Mouse (Mus musculus) intestine, embryonic 14.5 days (tissue): ENCODE measurements around the gene 9130204L05Rik. TPM values are rescaled to one million over a fixed set of nuclear protein-coding genes. Genes with fewer than 3 reads are reported as not detected.

ENCODE experiments used
- ATAC-seq: fragments of 200-750 bp; cut with Nextera tagmentation; replicated peaks from 2 replicates; pipeline ENCODE4 v1.8.0; 2017; ENCODE audit warnings: low read depth, moderate number of reproducible peaks, moderate TSS enrichment, moderate library complexity; ENCODE audit not compliant: low FRiP score, low TSS enrichment
- DNase-seq: peaks from one replicate; pipeline ENCODE4 v3.0.0-alpha.2; 2018; ENCODE audit warnings: low spot score
- H3K27ac ChIP-seq: fragments of 300-500 bp; sonication (generic); 2 replicates; pipeline ENCODE4 v1.5.1; 2014; ENCODE audit warnings: low read depth, mild to moderate bottlenecking, control low read depth
- H3K27me3 ChIP-seq: fragments of 300-500 bp; sonication (generic); replicated peaks from 2 replicates; pipeline ENCODE4 v1.6.1; 2014; ENCODE audit warnings: low read length, control low read depth; ENCODE audit not compliant: control insufficient read depth, insufficient read depth
- H3K36me3 ChIP-seq: fragments of 300-500 bp; sonication (generic); 2 replicates; pipeline ENCODE4 v1.6.1; 2014; ENCODE audit warnings: low read length, control low read depth; ENCODE audit not compliant: control insufficient read depth, insufficient read depth
- H3K4me1 ChIP-seq: fragments of 300-500 bp; sonication (generic); replicated peaks from 2 replicates; pipeline ENCODE4 v1.6.1; 2014; ENCODE audit warnings: low read length, control low read depth, mixed read lengths; ENCODE audit not compliant: control insufficient read depth, insufficient read depth
- H3K4me2 ChIP-seq: fragments of 300-500 bp; sonication (generic); 2 replicates; pipeline ENCODE4 v1.6.1; 2014; ENCODE audit warnings: low read length
- H3K4me3 ChIP-seq: fragments of 300-500 bp; sonication (generic); 2 replicates; pipeline ENCODE4 v1.5.1; 2014; ENCODE audit warnings: low read depth, low read length, control low read depth, mixed read lengths
- H3K9ac ChIP-seq: fragments of 300-500 bp; sonication (generic); 2 replicates; pipeline ENCODE4 v1.6.1; 2014; ENCODE audit warnings: mild to moderate bottlenecking, low read length
- H3K9me3 ChIP-seq: fragments of 300-500 bp; sonication (generic); 2 replicates; pipeline ENCODE4 v1.6.1; 2016; ENCODE audit warnings: low read length, control low read depth; ENCODE audit not compliant: control insufficient read depth
- WGBS: fragments of 180-500 bp; shearing (Covaris S2); extraction: QIAGEN DNeasy Blood & Tissue Kit; methylation state at CpG from one replicate; pipeline ENCODE4 v1.1.7; 2014; 5-methylcytosine and 5-hydroxymethylcytosine counted together
- polyA plus RNA-seq: library from polyadenylated mRNA; unstranded; fragments of >200 nt; fragmentation: Nextera tagmentation; extraction: Ambion mirVana; gene quantifications from 2 replicates; pipeline ENCODE4 v1.2.1, GENCODE M21; 2014

9130204L05Rik gene
- not detected in 2 replicates for polyA plus RNA-seq

DNA sequence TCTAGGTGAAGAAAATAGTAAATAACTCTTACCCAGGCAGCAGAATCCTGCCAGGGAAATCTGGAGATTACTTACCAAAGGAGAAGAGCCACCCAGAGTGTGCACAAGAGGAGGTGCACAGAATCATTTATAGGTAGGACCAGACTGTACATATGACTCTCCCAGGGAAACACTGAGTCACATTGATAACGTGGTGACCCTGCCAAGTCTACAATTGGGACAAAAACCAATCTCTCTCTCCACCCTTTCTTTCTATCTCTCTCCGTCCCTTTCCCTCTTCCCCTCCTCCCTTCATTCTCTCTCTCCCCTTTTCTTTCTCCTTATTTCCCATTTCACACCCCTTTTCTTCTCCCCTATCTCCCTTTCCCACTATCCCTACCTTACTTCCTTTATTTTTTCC is at the start of gene 9130204L05Rik:
TSS of gene 9130204L05Rik (minus strand) at position 101 of the 400 bp plus-strand sequence.
- H3K9ac ChIP-seq: no peak within 1 kb of the TSS
- H3K27ac ChIP-seq: no peak within 1 kb of the TSS
- H3K4me2 ChIP-seq: no peak within 1 kb of the TSS
- no peaks in the 10 kb centered on the region for H3K36me3 ChIP-seq
- no peak for ATAC-seq
- H3K4me3 ChIP-seq: no peak within 1 kb of the TSS
- no peaks in the 10 kb centered on the region for H3K27me3 ChIP-seq
- 62% methylated on average over 2 of the region's 2 CpGs for WGBS
- no peaks in the 10 kb centered on the region for H3K9me3 ChIP-seq
- DNase-seq: no peak
- no peaks in the 10 kb centered on the region for H3K4me1 ChIP-seq

- Histone ChIP-seq H3K27ac (no peak overlapping the region), H3K4me1 (no peaks in the 10 kb centered on the region), H3K27me3 (no peaks in the 10 kb centered on the region), H3K36me3 (no peaks in the 10 kb centered on the region), H3K9me3 (no peaks in the 10 kb centered on the region), H3K4me3 (no peak overlapping the region), H3K4me2 (no peak overlapping the region), H3K9ac (no peak overlapping the region)
- DNase-seq: no peak
- no peak for ATAC-seq
Observed at GRCm38 (mm10) chr3:91108696-91109095, 18.1 kb upstream of the 9130204L05Rik start.

DNA sequence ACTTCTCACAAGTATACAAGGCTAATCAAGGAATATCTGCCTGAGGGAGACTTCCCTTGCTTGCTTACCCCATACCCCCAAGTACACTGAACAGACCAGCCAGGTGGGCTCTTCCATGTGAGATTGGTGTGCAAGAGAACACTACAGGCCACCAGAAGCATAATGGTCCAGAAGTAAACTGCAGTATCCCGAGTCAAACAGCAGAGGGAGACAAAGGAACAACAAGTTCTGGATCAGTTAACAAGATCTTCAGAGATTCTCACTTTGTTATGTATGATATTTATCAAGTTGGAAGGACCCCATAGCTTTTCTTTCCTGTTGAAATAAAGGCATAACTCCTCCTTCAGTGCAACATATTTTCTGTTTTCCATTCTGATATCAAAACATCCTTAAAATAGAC is 31.4 kb downstream of the 9130204L05Rik start:
- no peak for DNase-seq
- H3K27me3 ChIP-seq: no peaks in the 10 kb centered on the region
- 7% methylated on average over 1 of the region's 1 CpGs for WGBS
- H3K9me3 ChIP-seq: no peaks in the 10 kb centered on the region
- no peak overlapping the region for H3K4me2 ChIP-seq
- H3K4me3 ChIP-seq: no peak overlapping the region
- H3K4me1 ChIP-seq: no peaks in the 10 kb centered on the region
- no peaks in the 10 kb centered on the region for H3K36me3 ChIP-seq
- H3K9ac ChIP-seq: no peak overlapping the region
- no peak for ATAC-seq
- H3K27ac ChIP-seq: no peak overlapping the region

- ATAC-seq: no peak
- Histone ChIP-seq H3K9ac (no peak overlapping the region), H3K4me2 (no peak overlapping the region), H3K27me3 (no peaks in the 10 kb centered on the region), H3K4me1 (no peaks in the 10 kb centered on the region), H3K27ac (no peak overlapping the region), H3K9me3 (no peaks in the 10 kb centered on the region), H3K4me3 (no peak overlapping the region), H3K36me3 (no peaks in the 10 kb centered on the region)
- 18% methylated on average over 1 of the region's 1 CpGs for WGBS
- no peak for DNase-seq
Observed at GRCm38 (mm10) chr3:91052654-91053053, 37.9 kb downstream of the 9130204L05Rik start.
